Mouse (Mus musculus): Measurements from ENCODE around the gene Ggta1.
"Not testable (repeated sequence)": the region's sequence is repeated elsewhere in the genome, so short reads cannot be mapped to it uniquely, and the experiment has no call there.

Ggta1 gene

GRCm38 (mm10) chr2:35459316-35459715, 3.7 kb downstream of the Ggta1 start:
- DNase-seq, result no peak

GRCm38 (mm10) chr2:35458421-35458820, 4.6 kb downstream of the Ggta1 start:
- DNase-seq, result no peak

- DNase-seq, result no peak
These were observed 9.3 kb downstream of the Ggta1 start for GRCm38 (mm10) chr2:35453736-35454135.

- not testable (repeated sequence) for DNase-seq
These were observed 10.3 kb downstream of the Ggta1 start for GRCm38 (mm10) chr2:35452695-35453094.

- no peak for DNase-seq
These were observed 11.5 kb downstream of the Ggta1 start for GRCm38 (mm10) chr2:35451484-35452050.

GRCm38 (mm10) chr2:35450856-35451255, 12.2 kb downstream of the Ggta1 start:
- no peak for DNase-seq

- peak in 1 of 2 experiments; percentile 28 for DNase-seq
These were observed 13.1 kb downstream of the Ggta1 start for GRCm38 (mm10) chr2:35449687-35450622.

GRCm38 (mm10) chr2:35448914-35449670, 13.9 kb downstream of the Ggta1 start:
- DNase-seq, result no peak

GRCm38 (mm10) chr2:35448215-35448913, 14.7 kb downstream of the Ggta1 start:
- no peak for DNase-seq

GRCm38 (mm10) chr2:35447453-35447852, 15.6 kb downstream of the Ggta1 start:
- DNase-seq, result no peak

GRCm38 (mm10) chr2:35446798-35447197, 16.2 kb downstream of the Ggta1 start:
- DNase-seq, result peak; percentile 34 to 60

GRCm38 (mm10) chr2:35446300-35446699, 16.7 kb downstream of the Ggta1 start:
- peak; percentile 47 to 62 for DNase-seq

GRCm38 (mm10) chr2:35445610-35446009, 17.4 kb downstream of the Ggta1 start:
- peak in 1 of 2 experiments; percentile 31 for DNase-seq

GRCm38 (mm10) chr2:35444764-35445262, 18.2 kb downstream of the Ggta1 start:
- peak in 1 of 2 experiments; percentile 28 for DNase-seq

- DNase-seq, result peak; percentile 40 to 56
These were observed 18.9 kb downstream of the Ggta1 start for GRCm38 (mm10) chr2:35443981-35444763.

GRCm38 (mm10) chr2:35443325-35443724, 19.7 kb downstream of the Ggta1 start:
- DNase-seq, result no peak

GRCm38 (mm10) chr2:35442079-35442478, 21.0 kb downstream of the Ggta1 start:
- peak in 1 of 2 experiments; percentile 37 for DNase-seq

GRCm38 (mm10) chr2:35441419-35441818, 21.6 kb downstream of the Ggta1 start:
- DNase-seq, result no peak

- no peak for DNase-seq
These were observed 22.6 kb downstream of the Ggta1 start for GRCm38 (mm10) chr2:35440480-35440879.

- DNase-seq, result no peak
These were observed 25.2 kb downstream of the Ggta1 start for GRCm38 (mm10) chr2:35437796-35438195.

GRCm38 (mm10) chr2:35434576-35435123, 28.4 kb downstream of the Ggta1 start:
- DNase-seq, result no peak
